Mouse (Mus musculus) CH12.LX (cell line): ENCODE measurements at regions not wholly inside any gene's neighbourhood (a gene's known extent, or its start where the extent isn't known, plus 50 kb on each side); places are given as distances from the start of the nearest gene placed in this dataset.

Source experiments
- BHLHE40 ChIP-seq: IDR thresholded peaks from 2 replicates; pipeline ENCODE4 v1.6.1; 2011; ENCODE audit warnings: mild to moderate bottlenecking, low read depth, low read length, improper control_type of control experiment
- CHD1 ChIP-seq: IDR thresholded peaks from 2 replicates; pipeline ENCODE4 v1.6.1; 2012; ENCODE audit warnings: low read depth, low read length, improper control_type of control experiment, inconsistent platforms
- CTCF ChIP-seq, 2 experiments: IDR thresholded peaks in 1 of 2; conservative IDR thresholded peaks in 1 of 2; 2 replicates each; pipeline ENCODE4 v1.5.1; 2011 to 2012; ENCODE audit warnings: low read depth in 2 of 2, low read length in 2 of 2, improper control_type of control experiment in 1 of 2, inconsistent platforms in 1 of 2, mild to moderate bottlenecking in 1 of 2, moderate library complexity in 1 of 2
- EP300 ChIP-seq: IDR thresholded peaks from 2 replicates; pipeline ENCODE4 v1.6.1; 2011; ENCODE audit warnings: low read length, improper control_type of control experiment
- IRF4 ChIP-seq: IDR thresholded peaks from 2 replicates; pipeline ENCODE4 v1.6.1; 2014; ENCODE audit warnings: low read depth, mild to moderate bottlenecking, inconsistent platforms, low read length, improper control_type of control experiment
- MAZ ChIP-seq: IDR thresholded peaks from 2 replicates; pipeline ENCODE4 v1.6.1; 2012; ENCODE audit warnings: low read depth, mild to moderate bottlenecking, inconsistent platforms, low read length, improper control_type of control experiment, moderate library complexity
- POLR2A ChIP-seq: IDR thresholded peaks from 2 replicates; pipeline ENCODE4 v1.6.1; 2011; ENCODE audit warnings: low read depth, mild to moderate bottlenecking, improper control_type of control experiment, low read length
- RAD21 ChIP-seq: IDR thresholded peaks from 2 replicates; pipeline ENCODE4 v1.6.1; 2011; ENCODE audit warnings: low read depth, mild to moderate bottlenecking, low read length, improper control_type of control experiment, moderate library complexity
- ZMIZ1 ChIP-seq: IDR thresholded peaks from 2 replicates; pipeline ENCODE4 v1.6.1; 2012; ENCODE audit warnings: low read depth, mild to moderate bottlenecking, inconsistent platforms, low read length, improper control_type of control experiment
- ZNF384 ChIP-seq: IDR thresholded peaks from 2 replicates; pipeline ENCODE4 v1.6.1; 2012; ENCODE audit warnings: low read depth, low read length, improper control_type of control experiment, inconsistent platforms

DNA sequence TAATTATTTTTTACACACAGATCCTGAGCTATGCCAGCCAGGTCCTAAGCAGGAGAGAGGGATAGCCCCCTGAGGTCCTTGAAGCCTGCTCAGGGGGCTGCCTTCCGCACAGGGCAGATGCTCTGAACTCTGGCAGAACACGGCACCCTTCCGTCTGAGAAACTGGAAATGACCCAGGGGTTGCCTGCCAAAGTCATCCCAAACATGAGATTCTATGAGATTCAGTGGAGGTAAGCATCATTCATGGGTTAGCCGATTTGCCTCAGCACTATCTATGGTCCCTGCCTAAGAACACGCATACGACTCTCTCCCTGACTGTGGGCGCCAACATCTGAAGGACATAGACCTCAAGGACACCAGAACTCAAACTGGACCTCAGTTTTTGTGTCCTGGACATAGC lies 152.8 kb downstream of the Bcl11b start:
- TF ChIP-seq POLR2A (no peak), EP300 (no peak), CTCF (conservative IDR thresholded peaks at IDR 0.05 in 1 of 2, IDR thresholded peaks at IDR 0.05 in 1 of 2; ENCODE audit: low read depth in 2 of 2, low read length in 2 of 2) (no peak), IRF4 (no peak), CHD1 (no peak), MAZ (no peak), ZNF384 (no peak), ZMIZ1 (no peak), RAD21 (no peak), BHLHE40 (no peak)
